Mouse (Mus musculus): ENCODE results near the gene Cyp2c68.
"Not testable (repeated sequence)": the region's sequence is repeated elsewhere in the genome, so short reads cannot be mapped to it uniquely, and the experiment has no call there.

Gene Cyp2c68

DNA sequence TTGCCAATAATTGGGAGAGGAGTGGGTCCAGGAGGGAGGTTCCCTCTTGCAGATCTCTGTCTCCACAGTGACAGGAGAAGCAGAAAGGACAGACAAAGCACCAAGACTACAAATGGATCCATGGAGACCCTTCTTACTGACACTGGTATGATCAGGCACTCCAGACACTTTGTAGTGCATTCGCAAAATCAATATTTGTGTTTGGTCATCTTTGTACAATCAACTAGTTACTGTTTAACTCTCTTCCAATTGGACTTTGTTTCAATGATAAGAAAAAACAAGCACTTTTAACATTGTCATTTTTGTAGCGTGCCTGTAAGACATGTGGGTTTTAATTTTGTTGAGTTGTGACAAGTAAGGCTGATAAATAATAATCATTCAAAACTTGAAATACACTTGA, at the start of gene Cyp2c68:
Gene Cyp2c68, minus strand, starts transcription at position 135 of the 400 bp plus-strand sequence.
- no peak for DNase-seq (ENCODE audit: low spot score)

DNA sequence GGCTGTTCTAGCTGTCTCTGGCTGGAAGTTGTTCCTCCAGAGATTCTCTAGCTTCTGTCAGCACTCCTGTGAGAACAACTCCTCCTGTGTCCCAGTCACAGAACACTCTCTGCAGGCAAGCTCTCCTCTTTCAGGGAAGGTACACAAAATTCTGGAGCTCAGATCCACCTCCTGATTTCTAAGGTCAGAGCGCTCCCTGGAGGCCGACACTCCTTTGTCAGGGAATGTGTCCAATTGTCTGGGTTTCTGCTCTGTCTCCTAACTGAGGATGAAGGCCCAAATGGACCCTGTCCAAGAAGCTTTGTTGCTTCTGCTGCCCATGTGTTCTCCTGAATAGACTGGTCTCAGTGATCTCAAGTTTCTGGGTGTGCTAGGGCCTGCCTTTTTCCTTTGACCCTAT, 44.6 kb upstream of the Cyp2c68 start:
- not testable (repeated sequence) for DNase-seq (ENCODE audit: low spot score)

DNA sequence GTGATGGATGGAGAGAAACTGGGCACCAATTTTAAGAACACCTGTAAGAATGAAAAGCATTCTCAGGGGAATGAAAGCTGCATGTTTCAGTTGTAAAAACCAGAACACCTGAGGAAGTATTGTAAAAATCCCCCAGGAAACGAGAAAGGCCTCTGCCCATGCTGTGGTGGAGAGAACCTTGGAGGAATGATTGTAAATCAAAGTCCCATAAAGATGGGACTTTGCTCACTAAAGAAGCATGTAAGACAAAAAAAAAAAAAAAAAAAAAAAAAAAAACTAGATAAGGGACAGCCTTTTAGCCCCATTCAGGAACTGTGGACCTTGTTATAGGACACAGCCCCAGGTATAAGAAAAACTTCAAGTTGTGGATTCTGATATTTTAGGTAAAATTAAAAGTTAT, 4.5 kb upstream of the Cyp2c68 start:
- DNase-seq (ENCODE audit: low spot score) = no peak

DNA sequence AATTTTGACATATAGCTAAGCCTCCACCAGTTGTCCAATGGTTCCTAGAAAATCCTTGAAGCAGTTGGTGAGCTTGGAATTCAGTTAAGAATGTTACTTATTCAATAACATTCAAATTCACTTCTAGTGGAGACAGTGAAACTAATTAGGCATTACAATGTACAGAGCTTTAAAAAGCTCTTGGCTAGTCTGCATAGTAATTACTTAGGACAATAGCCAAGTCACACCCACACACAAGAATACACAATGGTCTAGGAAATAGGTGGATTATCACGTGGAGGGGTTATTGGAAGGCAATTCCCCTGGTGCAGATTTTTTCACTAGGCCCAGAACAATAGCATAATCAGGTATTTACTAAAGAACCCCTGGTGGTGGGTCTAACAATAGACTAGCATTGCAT, 3.5 kb upstream of the Cyp2c68 start:
- DNase-seq (ENCODE audit: low spot score) = not testable (repeated sequence)

DNA sequence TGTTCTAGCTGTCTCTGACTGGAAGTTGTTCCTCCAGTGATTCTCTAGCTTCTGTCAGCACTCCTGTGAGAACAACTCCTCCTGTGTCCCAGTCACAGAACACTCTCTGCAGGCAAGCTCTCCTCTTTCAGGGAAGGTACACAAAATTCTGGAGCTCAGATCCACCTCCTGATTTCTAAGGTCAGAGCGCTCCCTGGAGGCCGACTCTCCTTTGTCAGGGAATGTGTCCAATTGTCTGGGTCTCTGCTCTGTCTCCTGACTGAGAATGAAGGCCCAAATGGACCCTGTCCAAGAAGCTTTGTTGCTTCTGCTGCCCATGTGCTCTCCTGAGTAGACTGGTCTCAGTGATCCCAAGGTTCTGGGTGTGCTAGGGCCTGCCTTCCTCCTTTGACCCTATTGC, 29.7 kb downstream of the Cyp2c68 start:
- not testable (repeated sequence) for DNase-seq (ENCODE audit: low spot score)

DNA sequence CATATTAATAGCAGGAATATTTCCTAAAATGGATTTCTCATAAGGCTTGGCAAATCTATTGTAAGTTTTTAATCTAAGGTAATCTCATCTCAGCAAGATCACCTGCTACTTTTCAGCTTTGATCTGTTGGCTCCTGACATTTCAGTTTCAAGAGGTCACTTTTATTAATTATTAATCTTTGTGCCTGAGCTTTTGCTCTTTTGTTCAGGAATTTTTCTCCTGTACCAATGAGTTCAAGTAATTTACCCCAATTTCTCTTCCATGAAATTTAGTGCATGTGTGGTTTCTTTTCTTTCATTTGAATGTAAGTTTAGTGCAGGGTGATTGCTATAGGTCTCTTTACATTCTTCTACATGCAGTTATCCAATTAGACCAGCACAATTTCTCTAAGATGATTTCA, 75.2 kb downstream of the Cyp2c68 start:
- DNase-seq (ENCODE audit: low spot score) = not testable (repeated sequence)

DNA sequence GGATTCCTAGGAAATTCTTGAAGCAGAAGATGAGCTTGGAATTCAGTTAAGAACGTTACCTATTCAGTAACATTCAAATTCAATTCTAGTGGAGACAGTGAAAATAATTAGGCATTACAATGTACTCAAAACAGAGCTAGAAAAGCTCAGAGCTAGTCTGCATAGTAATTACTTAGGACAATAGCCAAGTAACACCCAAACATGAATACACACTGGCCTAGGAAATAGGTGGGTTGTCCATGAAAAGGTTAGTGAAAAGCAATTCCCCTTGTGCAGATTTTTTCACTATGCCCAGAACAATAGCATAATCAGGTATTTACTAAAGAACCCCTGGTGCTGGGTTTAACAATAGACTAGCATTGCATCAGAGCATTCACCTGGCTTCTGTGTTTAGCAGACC, 88.5 kb downstream of the Cyp2c68 start:
- no peak for DNase-seq (ENCODE audit: low spot score)

DNA sequence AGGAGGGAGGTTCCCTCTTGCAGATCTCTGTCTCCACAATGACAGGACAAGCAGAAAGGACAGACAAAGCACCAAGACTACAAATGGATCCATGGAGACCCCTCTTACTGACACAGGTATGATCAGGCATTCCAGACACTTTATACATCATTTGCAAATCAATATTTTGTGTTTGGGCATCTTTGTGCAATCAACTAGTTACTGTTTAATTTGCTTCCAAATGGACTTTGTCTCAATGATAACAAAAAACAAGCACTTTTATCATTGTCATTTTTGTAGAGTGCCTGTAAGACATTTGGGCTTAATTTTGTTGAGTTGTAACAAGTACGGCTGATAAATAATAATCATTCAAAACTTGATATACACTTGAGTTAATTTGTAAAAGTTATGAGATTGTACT, 91.9 kb downstream of the Cyp2c68 start, which contains the start of gene Cyp2c67:
Gene Cyp2c67, minus strand, starts transcription at position 114 of the 400 bp plus-strand sequence.
- DNase-seq (ENCODE audit: low spot score) = no peak

DNA sequence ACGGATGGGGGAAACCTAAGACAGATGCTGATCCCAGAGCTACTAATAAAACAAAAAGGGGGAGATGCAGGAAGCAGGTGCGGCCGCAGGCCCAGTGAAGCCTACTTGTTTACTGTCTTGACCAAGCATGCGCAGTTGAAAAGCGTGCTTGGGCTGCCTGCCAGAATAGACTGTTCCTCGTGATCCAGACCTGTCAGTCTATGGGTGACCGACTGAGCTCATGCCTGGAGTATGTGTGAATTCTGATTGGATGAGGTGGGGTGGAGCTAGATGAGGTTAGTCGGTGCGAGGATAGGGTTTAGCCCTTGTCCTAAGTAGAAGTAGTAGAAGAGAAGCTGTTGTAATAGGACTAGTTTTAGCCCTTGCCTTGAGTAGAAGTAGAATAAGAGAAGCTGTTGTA, 93.3 kb downstream of the Cyp2c68 start:
- no peak for DNase-seq (ENCODE audit: low spot score)

DNA sequence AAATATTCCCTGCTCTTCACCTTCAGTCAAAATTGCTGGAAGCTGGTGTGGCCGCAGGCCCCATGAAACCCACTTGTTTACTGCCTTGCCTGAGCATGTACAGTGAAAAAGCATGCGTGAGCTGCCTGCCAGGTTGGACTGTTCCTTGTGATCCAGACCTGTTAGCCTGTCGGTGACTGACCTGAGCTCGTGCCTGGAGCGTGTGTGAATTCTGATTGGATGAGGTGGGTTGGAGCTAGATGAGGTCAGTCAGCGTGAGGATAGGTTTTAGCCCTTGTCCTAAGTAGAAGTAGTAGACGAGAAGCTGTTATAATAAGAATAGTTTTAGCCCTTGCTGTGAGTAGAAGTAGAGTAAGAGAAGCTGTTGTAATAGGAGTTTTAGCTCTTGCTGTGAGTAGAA, 96.3 kb downstream of the Cyp2c68 start:
- not testable (repeated sequence) for DNase-seq (ENCODE audit: low spot score)
